Mouse (Mus musculus) left cerebral cortex, postnatal 4 days (tissue): ENCODE results near the gene Olfr965. TPM values are rescaled to one million over a fixed set of nuclear protein-coding genes. Genes with fewer than 3 reads are reported as not detected.
A peak's percentile ranks its signal among the peaks of the same experiment; 100 is the strongest.
"Not testable (repeated sequence)": the region's sequence is repeated elsewhere in the genome, so short reads cannot be mapped to it uniquely, and the experiment has no call there.

Source experiments
- DNase-seq: peaks from one replicate; pipeline ENCODE4 v3.0.0-alpha.2; 2022
- intact Hi-C: fragments of 180-260 bp; cut with DNase I; formaldehyde crosslinking; loops from one replicate; pipeline ENCODE4 v1.15.1; 2025
- total RNA-seq, 2 experiments: library from RNA; stranded (reverse); gene quantifications; 2 replicates each; pipeline ENCODE4 v1.2.3; 2021

The Olfr965 gene
- not detected for total RNA-seq

- intact Hi-C loops, result no loop called here
Measured at GRCm38 (mm10) chr9:39711053-39711452, at the start of gene Olfr965. TSS of gene Olfr965 (plus strand) at chr9:39711353.

GRCm38 (mm10) chr9:39666905-39667304 is 44.2 kb upstream of the Olfr965 start, which contains the start of gene Olfr963:
TSS of gene Olfr963 (plus strand) at chr9:39667205.
- DNase-seq, result no peak
- intact Hi-C loops, result no loop called here

More at GRCm38 (mm10) chr9:39711053-39711452, at the start of gene Olfr965:
- DNase-seq, result no peak

GRCm38 (mm10) chr9:39669723-39670122 is 41.4 kb upstream of the Olfr965 start:
- intact Hi-C loops, result no loop called here
- DNase-seq, result no peak

GRCm38 (mm10) chr9:39674820-39675219 is 36.3 kb upstream of the Olfr965 start:
- DNase-seq, result no peak
- intact Hi-C loops, result no loop called here

GRCm38 (mm10) chr9:39678557-39678956 is 32.6 kb upstream of the Olfr965 start:
- no peak for DNase-seq
- intact Hi-C loops, result no loop called here

- intact Hi-C loops, result no loop called here
- DNase-seq, result no peak
Measured at GRCm38 (mm10) chr9:39679280-39679679, 31.9 kb upstream of the Olfr965 start.

GRCm38 (mm10) chr9:39701123-39701522 is 10.0 kb upstream of the Olfr965 start:
- intact Hi-C loops, DNase-seq: not testable (repeated sequence)

GRCm38 (mm10) chr9:39707017-39707416 is 4.1 kb upstream of the Olfr965 start, which contains the start of gene Olfr149:
TSS of gene Olfr149 (minus strand) at chr9:39707117.
- intact Hi-C loops, result no loop called here
- DNase-seq, result no peak

- DNase-seq, result peak; percentile 59
- intact Hi-C loops, result no loop called here
Measured at GRCm38 (mm10) chr9:39708958-39709357, 2.2 kb upstream of the Olfr965 start.

GRCm38 (mm10) chr9:39730678-39731077 is 19.5 kb downstream of the Olfr965 start, which contains the start of gene Olfr150:
TSS of gene Olfr150 (plus strand) at chr9:39730978.
- intact Hi-C loops, result no loop called here
- DNase-seq, result no peak

GRCm38 (mm10) chr9:39740741-39741140 is 29.6 kb downstream of the Olfr965 start:
- DNase-seq, result no peak
- intact Hi-C loops, result no loop called here

- no peak for DNase-seq
- intact Hi-C loops, result no loop called here
Measured at GRCm38 (mm10) chr9:39745949-39746348, 34.8 kb downstream of the Olfr965 start, which contains the start of gene Olfr967. TSS of gene Olfr967 (plus strand) at chr9:39746249.

GRCm38 (mm10) chr9:39746428-39746827 is 35.3 kb downstream of the Olfr965 start:
- intact Hi-C loops, result no loop called here
- no peak for DNase-seq

Other genes with a start within 250 kb of the Olfr965 start
- not detected for gene Olfr955, start 239.4 kb upstream of the Olfr965 start, total RNA-seq
- gene Olfr44, start 217.4 kb upstream of the Olfr965 start, total RNA-seq, result not detected
- not detected for gene Olfr957, start 195.5 kb upstream of the Olfr965 start, total RNA-seq
- gene Olfr958, start 157.3 kb upstream of the Olfr965 start, total RNA-seq, result under 1 TPM in 1 of 2 experiments, not detected in 1; 0.12 TPM
- gene Olfr959, start 135.8 kb upstream of the Olfr965 start, total RNA-seq, result not detected
- gene AW551984, start 107.0 kb upstream of the Olfr965 start, total RNA-seq, result 10 to 100 TPM; 21.2 to 46.8 TPM
- gene Olfr148, start 100.7 kb upstream of the Olfr965 start, total RNA-seq, result not detected
- gene Olfr960, start 90.0 kb upstream of the Olfr965 start, total RNA-seq, result not detected
- gene Olfr961, start 66.3 kb upstream of the Olfr965 start, total RNA-seq, result not detected
- gene Olfr963, start 44.1 kb upstream of the Olfr965 start, total RNA-seq, result not detected
- not detected for gene Olfr149, start 4.2 kb upstream of the Olfr965 start, total RNA-seq
- not detected for gene Olfr150, start 19.6 kb downstream of the Olfr965 start, total RNA-seq
- gene Olfr967, start 34.9 kb downstream of the Olfr965 start, total RNA-seq, result not detected
- gene Olfr968, start 71.9 kb downstream of the Olfr965 start, total RNA-seq, result not detected
- not detected for gene Olfr969, start 79.6 kb downstream of the Olfr965 start, total RNA-seq
- gene Olfr970, start 97.5 kb downstream of the Olfr965 start, total RNA-seq, result not detected
- not detected for gene Olfr971, start 125.5 kb downstream of the Olfr965 start, total RNA-seq
- gene Olfr972, start 155.1 kb downstream of the Olfr965 start, total RNA-seq, result not detected
- not detected for gene Olfr229, start 196.0 kb downstream of the Olfr965 start, total RNA-seq
- not detected for gene Olfr974, start 226.1 kb downstream of the Olfr965 start, total RNA-seq
- gene Olfr975, start 240.7 kb downstream of the Olfr965 start, total RNA-seq, result under 1 TPM in 1 of 2 experiments, not detected in 1; 0.12 TPM
- not detected for gene Olfr976, start 249.8 kb downstream of the Olfr965 start, total RNA-seq